Mouse (Mus musculus): Measurements from ENCODE around the gene Chn2.

DNA sequence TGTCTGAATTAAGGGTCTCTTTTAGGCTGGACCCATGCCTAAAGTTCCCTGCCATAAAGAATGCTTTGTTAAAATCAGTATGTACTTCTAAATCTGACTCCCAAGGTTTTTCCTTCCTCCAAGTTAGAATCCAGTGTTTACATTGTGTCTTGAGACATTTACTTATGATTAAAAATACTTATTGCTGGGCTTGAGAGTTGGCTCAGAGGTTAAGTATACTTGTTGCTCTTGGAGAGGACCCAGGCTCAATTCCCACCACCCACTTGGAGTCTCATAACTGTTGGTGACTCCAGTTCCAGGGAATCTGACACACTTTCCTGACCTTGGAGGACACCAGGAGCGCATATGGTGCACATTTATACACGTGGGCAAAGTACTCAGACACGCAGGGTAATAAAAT is 20.9 kb downstream of the Chn2 start:
- no peak for TF ChIP-seq GATA1 (IDR thresholded peaks at IDR 0.05; ENCODE audit: borderline replicate concordance, low read length)
- TF ChIP-seq FLI1 (IDR thresholded peaks at IDR 0.05; ENCODE audit: low read length) = no peak
